Mouse (Mus musculus) heart, adult 11 months (tissue): ENCODE results near the gene Scgb1b18.
"Not testable (repeated sequence)": the region's sequence is repeated elsewhere in the genome, so short reads cannot be mapped to it uniquely, and the experiment has no call there.

Experiments
- DNase-seq: peaks from one replicate; pipeline ENCODE4 v3.0.0; 2022

Gene Scgb1b18

DNA sequence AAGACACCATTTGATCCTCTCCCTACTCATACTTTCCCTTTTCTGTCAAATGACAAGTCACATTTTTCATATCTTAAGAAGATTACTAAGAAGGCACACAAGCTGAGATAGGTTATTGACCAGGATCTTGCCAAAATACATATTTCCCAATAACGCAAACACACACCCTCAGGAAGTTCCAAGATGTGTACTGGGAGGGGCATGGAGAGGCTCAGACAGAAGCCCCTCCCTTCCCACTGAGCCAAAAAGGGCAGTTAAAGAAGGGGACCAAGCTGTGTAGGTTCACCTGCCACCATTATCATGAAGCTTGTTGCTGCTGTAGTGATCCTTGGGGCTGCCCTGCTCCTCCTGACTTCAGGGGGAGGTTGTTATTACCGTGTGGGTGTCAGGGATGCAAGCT lies at the start of gene Scgb1b18:
TSS of gene Scgb1b18 (plus strand) at position 301 of the 400 bp plus-strand sequence.
- not testable (repeated sequence) for DNase-seq

DNA sequence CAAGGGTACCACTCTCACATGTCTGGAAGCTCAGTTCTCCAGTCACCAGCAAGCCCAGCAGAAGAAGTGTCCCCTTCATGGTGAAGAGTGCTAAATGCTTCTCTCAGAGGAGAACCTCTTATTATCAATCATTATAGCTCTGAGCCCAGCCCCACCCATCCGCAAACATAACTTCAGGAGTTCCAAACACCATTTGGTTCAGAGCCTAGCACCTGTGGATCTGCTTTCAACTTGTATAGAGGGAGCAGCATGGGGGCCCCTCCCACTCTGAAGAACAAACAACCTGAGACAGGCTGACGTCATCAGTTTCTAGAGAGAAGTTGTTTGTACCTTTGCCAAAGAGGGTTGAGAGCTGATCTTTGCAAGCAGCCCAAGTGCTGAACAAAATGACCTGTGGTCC lies 11.6 kb upstream of the Scgb1b18 start, which contains the start of gene Scgb2b18:
TSS of gene Scgb2b18 (minus strand) at position 101 of the 400 bp plus-strand sequence.
- not testable (repeated sequence) for DNase-seq
